Mouse (Mus musculus) liver, adult (tissue): ENCODE results near the gene Itsn1.

Source experiments
- GATA4 ChIP-seq: IDR thresholded peaks from 2 replicates; pipeline ENCODE4 v1.6.1; 2014; ENCODE audit warnings: mild to moderate bottlenecking, low read length; ENCODE audit not compliant: insufficient replicate concordance

Itsn1 gene

DNA sequence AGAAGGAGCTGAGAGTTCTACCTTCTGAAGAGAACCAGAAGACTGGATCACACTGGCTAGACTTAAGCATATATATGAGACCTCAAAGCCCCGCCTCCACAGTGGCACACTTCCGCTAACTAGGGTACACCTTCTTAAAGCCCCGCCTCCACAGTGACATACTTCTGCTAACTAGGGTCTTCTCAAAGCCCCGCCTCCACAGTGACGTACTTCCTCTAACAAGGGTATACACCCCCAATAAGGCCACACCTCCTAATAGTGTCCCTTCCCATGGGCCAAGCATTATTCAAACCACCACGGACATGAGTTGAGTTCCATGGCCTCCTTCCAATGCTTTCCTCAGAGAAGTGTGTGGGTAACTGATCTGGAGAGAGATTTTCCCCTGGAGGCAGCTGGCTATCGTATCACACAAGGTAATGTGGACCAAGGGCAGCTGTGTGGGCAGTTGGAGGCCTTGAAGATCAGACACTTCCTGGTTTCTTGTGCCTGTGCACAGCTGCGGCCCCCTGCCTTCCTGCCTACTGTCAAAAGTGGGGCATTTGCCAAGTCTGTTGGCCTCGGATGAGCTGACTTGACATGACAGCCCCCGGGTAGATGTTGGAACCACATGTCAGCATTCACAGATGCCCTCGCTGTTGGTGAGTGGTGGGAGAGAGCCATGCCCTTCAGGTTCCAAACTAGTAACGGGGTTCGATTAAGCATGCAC is 174.9 kb downstream of the Itsn1 start:
- TF ChIP-seq GATA4 = no peak

DNA sequence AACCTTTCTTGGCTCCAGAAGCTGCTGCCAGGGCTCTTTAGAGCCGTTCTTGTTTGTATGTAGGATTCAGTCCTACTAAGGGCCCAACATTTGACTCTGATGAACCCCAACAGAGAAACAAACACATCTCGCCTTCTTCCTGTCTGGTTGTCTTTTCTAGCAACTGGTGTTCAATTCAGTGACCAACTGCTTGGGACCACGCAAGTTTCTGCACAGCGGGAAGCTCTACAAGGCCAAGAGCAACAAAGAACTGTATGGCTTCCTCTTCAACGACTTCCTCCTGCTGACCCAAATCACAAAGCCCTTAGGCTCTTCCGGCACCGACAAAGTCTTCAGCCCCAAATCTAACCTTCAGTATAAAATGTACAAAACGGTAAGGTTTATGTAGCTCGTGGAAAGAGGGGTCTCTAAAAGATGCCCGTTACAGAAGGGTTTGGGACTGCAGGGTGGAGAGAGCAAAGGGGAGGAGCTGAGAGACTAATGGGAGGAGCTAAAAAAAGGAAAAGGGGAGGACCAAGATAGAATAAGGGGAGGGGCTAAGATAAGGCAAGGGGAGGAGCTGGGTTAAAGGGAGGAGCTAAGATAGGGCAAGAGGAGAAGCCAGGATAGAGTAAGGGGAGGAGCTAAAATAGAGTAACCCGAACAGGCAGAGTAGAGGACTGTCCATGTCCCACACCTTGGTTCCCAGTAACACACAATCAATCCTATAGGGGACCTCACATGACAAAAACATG is 176.2 kb downstream of the Itsn1 start:
- TF ChIP-seq GATA4 = no peak

DNA sequence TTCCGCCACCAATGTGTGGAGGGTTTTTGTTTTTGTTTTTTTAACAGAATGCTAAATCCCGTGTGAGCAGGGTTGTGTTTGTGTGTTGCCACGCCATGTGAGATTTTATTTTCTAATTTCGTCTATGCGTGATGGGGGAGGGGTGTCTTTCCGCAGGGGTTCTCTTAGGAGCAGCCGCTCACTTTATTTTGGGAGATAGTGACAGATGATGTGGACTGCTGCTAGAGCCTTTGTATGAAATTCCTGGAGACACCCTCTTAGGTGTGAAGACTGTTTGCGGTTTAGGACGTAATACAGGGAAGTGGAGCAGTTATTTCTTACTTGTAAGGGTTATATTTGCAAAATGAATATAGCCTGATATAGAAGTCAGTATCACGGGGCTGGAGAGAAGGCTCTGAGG is 176.9 kb downstream of the Itsn1 start:
- no peak for TF ChIP-seq GATA4

DNA sequence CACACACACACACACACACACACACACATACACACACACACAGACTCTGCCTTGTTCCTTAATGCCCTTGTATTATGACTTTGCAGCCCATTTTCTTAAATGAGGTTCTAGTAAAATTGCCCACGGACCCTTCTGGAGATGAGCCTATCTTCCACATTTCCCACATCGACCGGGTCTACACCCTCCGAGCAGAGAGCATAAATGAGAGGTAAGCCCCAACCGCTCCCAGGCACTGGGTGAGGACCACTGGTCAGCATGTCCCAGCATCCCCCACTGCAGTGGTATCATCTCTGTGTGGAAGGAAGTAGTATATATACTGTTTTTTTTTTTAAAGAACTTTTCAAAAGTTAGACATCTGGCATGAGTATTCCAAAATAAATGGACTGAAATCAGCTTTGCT is 177.6 kb downstream of the Itsn1 start:
- TF ChIP-seq GATA4 = no peak

DNA sequence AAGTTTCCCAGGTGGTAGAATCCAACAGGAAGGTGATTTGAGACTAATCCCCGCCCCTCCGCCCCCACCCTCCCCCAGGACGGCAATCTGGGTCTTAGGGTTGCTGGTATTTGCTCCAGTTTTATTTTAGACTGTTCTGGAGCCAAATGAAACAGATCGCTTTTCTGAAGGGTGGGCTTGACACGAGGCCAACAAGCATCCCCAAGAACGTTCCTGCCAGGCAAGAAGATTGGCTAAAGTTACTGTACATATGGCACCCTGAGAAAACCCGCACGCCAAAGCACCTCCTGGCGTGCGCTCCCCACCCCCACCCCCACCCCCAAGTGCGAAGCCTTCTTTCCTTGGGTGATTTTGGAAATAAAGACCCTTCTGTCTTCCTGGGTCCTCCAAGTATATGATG is 178.1 kb downstream of the Itsn1 start:
- TF ChIP-seq GATA4 = no peak

DNA sequence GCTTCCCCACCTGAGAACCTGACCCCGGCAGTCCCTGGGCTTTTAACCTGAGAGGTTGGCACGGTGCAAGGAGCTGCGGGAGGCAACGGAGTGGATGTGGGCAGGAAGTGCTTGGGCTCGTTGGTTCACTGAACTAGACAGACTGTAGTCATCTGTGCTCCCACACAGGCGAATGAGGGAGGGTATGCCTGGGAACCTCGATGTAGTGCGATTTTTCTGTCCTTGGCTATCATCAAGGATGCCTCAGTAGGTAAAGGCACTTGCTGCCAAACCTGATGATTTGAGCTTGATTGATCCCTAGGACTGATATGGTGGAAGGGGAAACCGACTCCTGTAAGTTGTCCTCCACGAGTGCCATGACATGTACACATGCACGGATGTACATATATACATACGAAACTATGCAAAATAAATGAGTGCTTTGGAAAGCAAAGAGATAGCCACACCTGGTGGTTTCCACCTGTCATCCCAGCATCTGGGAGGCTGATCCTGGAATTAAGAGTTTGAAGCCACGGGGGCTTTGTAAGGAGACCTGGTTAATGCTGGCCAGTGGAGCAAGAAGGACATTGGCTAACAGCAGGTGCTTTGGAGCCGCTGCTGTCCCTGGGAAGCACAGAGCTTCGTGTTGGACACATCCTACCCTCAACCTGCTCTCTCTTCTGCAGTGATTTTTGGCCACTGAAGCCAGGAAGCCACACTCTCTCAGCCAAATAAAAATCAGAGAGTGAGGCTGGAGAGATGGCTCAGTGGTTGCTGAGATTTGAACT is 180.7 kb downstream of the Itsn1 start:
- no peak for TF ChIP-seq GATA4

DNA sequence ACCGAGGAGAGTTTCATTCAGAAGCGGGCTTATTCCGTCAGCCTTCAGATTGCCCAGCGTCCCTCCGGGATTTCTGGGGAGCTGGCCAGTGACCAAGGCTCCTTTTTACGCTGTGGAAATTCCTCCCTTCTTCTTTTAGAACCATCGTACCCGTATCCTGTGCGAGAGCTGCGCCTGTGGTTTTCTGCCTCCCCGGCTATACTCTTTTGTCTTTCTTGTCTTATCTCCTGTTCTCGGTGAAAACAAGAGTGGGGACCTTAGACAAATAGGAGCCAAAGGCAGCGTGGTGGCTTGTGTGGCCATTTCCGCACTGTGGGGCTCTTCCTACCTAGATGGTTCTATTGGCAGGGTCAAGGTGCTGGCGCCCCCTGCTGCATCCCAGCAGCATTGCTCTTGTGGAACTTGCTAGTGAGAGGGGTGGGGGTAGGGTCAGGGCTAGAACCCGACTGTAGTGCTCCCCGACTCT is 188.6 kb downstream of the Itsn1 start:
- TF ChIP-seq GATA4 = peak; percentile 61; the same call in 1 of the 2 replicates

DNA sequence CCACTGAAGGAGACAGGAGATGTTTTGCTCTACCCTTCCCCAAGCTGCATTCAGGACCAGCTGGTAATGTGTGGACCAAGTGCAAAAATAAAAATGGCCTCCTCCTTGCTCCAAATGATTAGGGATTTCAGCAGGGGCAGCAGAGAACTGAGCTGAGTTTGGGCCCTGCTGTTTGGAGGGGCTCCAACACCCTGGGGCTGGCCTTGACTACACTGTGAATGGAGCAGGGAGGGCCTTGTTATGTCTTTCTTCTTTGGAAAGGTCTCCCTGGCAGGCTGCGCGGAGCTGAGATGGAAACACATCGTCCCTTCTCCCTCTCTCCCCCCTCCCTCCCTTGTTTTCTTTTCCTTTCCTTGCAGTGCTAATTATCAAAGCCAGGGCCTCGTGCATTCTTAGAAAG is 189.4 kb downstream of the Itsn1 start:
- TF ChIP-seq GATA4 = no peak

DNA sequence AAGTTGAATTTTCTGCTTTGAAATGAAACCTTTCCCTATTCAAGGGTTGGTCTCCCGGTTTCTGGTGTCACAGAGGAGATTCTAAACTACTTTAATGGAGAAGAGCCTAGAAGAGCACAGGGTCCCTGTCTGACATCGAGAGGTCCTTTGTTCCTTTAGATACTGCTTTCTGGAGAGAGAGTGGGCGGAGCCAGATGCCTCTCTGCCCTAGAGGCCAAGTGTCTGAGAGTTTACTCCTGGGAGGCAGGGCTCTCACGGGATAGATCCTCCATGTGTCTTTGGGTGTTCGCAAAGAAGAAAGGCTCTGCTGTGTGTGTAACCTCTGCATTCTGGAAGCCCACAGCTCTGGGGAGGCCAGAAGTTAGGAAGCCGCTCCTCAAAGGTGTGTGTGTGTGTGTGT is 190.0 kb downstream of the Itsn1 start:
- no peak for TF ChIP-seq GATA4

DNA sequence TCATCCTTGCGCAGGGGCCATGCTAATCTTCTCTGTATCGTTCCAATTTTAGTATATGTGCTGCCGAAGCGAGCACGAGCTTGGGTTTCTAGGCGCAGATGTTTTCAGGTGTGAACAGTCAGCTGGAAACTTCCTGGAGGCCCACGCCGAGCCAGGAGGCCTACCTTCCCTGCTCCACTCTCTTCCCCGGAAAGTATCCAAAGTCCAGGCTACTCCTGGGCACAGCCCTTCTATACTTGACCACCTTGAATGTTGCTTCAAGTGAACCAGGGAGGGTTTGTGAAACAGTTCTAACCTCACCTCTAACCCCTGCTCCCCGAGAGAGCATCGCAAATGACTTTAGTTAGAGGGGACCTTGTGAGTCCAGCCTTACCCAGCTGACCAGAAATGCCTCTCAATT is 192.3 kb downstream of the Itsn1 start:
- TF ChIP-seq GATA4 = no peak

DNA sequence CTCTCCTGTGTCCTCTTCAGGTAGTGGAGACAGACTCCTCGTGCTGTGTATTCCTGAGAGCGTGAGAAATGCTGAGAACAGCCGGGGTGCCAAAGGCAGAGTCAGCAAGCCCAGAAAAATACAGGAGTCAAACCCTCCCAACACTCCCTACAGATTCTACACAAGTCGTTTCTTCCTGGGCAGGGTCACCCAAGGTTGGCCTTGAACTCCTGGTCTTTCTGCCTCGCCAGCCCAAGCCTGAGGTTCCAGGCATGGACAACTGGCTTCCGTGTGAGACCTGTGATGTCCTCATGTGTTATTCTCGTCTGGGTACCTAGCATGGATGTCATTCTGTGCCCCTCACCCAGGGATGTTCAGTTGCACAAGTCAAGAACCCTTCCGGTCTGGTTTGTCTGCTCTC is 193.9 kb downstream of the Itsn1 start:
- no peak for TF ChIP-seq GATA4

DNA sequence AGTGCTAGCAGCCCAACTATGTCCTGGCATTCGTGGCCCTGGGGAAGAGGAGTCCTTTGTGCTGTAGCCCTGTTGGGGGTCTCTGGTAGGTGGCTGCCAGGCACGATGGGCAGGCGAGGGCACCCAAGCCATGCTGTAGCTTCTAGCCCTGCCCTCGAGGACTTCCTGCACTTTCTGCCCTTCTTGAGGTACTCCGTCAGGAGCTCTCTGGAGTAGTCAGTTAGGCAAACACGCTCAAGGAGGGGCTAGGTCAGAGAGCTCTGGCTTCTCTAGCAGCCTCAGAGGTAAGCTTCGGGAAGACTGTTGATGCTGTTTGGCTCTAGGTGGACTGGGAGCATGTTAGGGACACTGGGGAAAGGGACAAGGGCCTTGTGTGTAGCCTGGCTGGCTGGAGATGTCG is 195.3 kb downstream of the Itsn1 start:
- no peak for TF ChIP-seq GATA4

DNA sequence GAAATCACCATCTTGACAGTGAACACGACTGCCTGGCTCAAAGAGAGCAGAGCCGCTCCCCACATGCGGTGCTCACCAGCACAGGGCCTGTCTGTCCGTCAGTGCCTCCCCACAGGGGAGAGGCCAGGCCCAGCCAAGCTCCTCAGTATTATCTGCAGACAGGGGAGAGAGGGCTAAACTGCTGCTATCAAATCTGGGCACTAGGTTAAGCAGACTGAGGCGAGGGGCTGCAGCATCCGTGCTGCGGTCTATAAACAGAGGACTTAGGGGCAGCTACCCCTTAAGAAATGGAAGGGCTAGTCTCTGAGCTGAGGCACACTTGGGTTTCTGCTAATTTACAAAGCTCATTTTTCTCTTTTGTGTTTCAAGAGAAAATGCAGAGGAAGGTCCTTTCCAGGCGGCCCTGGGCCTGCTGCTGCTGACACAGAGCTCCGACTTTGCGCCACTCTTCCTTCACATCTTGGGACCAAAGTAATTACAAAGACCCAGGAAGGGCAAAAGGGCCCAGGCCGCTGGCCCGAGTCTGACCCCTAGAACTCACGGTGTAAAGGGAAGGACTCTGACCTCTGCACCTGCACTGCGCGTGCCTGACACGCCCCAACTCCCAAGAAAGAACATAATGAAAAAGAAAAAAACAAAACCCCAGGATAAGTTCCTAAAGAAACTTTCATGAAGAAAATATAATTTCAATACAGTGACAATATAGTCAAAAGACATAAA is 199.0 kb downstream of the Itsn1 start:
- no peak for TF ChIP-seq GATA4

DNA sequence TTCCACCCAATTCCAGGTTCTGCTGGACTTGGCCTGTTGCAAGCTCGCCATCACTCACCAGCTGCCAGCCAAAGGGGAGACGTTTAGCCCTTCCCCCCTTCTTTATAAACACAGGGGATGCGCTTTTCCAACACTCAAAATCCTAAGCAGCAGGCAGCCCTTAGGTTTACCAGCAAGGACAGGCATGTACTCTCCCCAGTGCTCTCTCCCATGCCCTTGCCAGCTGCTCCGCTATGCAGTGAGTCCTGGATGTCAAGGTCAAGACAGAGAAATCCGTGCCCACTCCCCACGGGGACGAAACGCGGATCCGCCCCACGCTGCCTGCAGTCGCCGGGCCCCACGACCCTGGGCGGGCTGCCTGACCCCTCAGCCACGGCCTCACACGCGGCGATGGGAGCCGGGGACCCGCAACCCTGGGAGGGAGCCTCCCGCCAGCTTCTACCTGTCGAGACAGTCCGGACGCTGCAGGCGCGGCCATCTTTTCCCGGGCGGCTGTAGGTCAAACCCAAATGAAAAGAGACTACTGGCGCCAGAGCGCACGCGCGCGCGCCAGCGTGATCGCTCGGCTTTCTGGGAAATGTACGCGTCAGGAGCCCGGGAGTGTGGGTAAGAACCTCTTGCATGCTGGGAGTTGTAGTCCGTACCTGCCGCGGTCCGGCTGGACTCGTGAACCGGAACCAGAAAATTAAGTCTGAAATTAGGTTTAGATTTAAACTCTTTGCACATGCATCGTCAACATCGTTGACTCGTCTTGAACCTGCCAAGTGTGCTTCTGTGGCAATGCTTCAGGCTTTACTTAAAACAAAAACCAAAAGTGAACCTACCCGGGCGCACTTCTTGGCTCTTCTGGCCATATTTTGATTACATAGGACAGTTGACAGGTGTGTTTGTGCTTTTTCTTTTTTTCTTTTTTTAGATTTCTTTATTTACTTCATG is 202.3 kb downstream of the Itsn1 start:
- 0 out of 2 replicates have a peak, but pooled peaks have one; percentile 21 for TF ChIP-seq GATA4

DNA sequence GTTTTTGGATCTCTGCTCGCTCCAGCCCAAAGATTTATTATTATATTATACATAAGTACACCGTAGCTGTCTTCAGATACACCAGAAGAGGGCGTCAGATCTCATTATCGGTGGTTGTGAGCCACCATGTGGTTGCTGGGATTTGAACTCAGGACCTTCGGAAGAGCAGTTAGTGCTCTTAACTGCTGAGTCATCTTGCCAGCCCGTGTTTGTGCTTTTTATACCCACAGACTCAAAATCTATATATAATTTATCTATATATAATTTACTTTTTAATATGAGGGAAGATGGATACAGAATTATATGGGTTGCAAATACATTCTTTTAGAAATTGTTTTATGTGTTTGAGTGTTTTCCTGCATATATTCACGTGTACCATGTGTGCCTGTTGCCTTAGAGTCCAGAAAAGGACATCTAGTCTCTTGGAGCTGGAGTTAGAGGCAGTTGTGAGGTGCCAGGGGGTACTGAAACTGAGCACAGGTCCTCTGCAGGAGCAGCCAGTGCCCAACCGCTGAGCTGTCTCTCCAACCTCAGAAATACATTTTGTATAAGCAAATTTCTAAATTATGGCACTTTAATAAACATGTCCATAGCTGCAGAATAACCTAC is 203.1 kb downstream of the Itsn1 start:
- no peak for TF ChIP-seq GATA4
